ENCODE assay signal across 8 mouse cellular contexts in genomic region chr16:30512375-30513049, GRCm38 (mm10). TPM values are rescaled to one million over a fixed set of nuclear protein-coding genes. Genes with fewer than 3 reads are reported as not detected.
DNase-seq lines count a peak whose midpoint lies in the region; ATAC-seq lines count a peak whose summit lies in the region.

No protein-coding gene starts in this region.

- no peak overlapping the region; the same call in 1 of the 2 replicates for H3K4me2 ChIP-seq in limb, embryonic 13.5 days (replicated peaks)

- peaks cover 42% of the 10 kb centered on the region for H3K4me1 ChIP-seq in erythroblast, embryonic 14.5 days (ENCODE audit: control insufficient read depth)
- peaks cover 33% of the 10 kb centered on the region for H3K4me1 ChIP-seq in limb, embryonic 13.5 days

- peak; percentile 63 for DNase-seq in embryo, embryonic 10 days (ENCODE audit: low spot score)
- DNase-seq in embryo, embryonic 9.5 days (ENCODE audit: extremely low spot score), result no peak
- peak; percentile 97 for DNase-seq in ES-CJ7 (ENCODE audit: low read depth, low spot score)
- no peak for DNase-seq in layer of hippocampus, adult 18-20 months (ENCODE audit: low spot score in 2 of 2)
- DNase-seq in thymus, postnatal 4 days, result no peak
- no peak for DNase-seq in thymus, postnatal 10 days (ENCODE audit: low spot score in 2 of 2)

- H3K4me3 ChIP-seq in erythroblast, embryonic 14.5 days (replicated peaks), result peak overlapping the region; percentile 8
- H3K4me3 ChIP-seq in limb, embryonic 13.5 days, result no peak overlapping the region

- H3K27me3 ChIP-seq in erythroblast, embryonic 14.5 days (ENCODE audit: control insufficient read depth), result no peaks in the 10 kb centered on the region
- H3K27me3 ChIP-seq in limb, embryonic 13.5 days, result no peaks in the 10 kb centered on the region

- 34% methylated on average over 8 of the region's 8 CpGs for WGBS in limb, embryonic 13.5 days

- no peaks in the 10 kb centered on the region for H3K36me3 ChIP-seq in erythroblast, embryonic 14.5 days (ENCODE audit: control insufficient read depth)
- peaks cover 22% of the 10 kb centered on the region for H3K36me3 ChIP-seq in limb, embryonic 13.5 days

- peaks cover 6% of the 10 kb centered on the region for H3K9me3 ChIP-seq in erythroblast, embryonic 14.5 days (ENCODE audit: control insufficient read depth, low read length)
- H3K9me3 ChIP-seq in limb, embryonic 13.5 days, result no peaks in the 10 kb centered on the region

- ATAC-seq in limb, embryonic 13.5 days (ENCODE audit: low FRiP score, low read depth), result peak; percentile 58

- 0 out of 2 replicates have a peak overlapping the region, but pooled peaks have one; percentile 13 for H3K9ac ChIP-seq in limb, embryonic 13.5 days

- H3K27ac ChIP-seq in limb, embryonic 13.5 days, result no peak overlapping the region

RNA-seq across cellular contexts. Expression of gene Tmem44, which starts 38.1 kb away (rescaled TPM):
- polyA plus RNA-seq in erythroblast, embryonic 14.5 days (2012), result 0.01 TPM in 2 replicates
- 26.0 and 29.2 TPM in 2 replicates for polyA plus RNA-seq in limb, embryonic 13.5 days (2015; fragmentation: Nextera tagmentation; extraction: Ambion mirVana)
- 10 to 100 TPM; 27.9 to 33.1 TPM for total RNA-seq in layer of hippocampus, adult 18-20 months (2021)

Comparison
In these comparisons a context has a peak if more than half of its experiments do, and no peak if none do; other contexts are left out.
1. DNase-seq: peak in embryo, embryonic 10 days (single experiment) and ES-CJ7 (single experiment); none in embryo, embryonic 9.5 days (single experiment), layer of hippocampus, adult 18-20 months (0 of 2), thymus, postnatal 4 days (single experiment) and thymus, postnatal 10 days (0 of 2).
2. RNA of gene Tmem44, which starts 38.1 kb away (polyA plus RNA-seq): 26.0 to 29.2 TPM in limb, embryonic 13.5 days; 0.01 TPM in erythroblast, embryonic 14.5 days; every median in the first group is over 10 times any median in the second.